Mouse (Mus musculus): ENCODE data around the gene Sult2a1. TPM values are rescaled to one million over a fixed set of nuclear protein-coding genes. Genes with fewer than 3 reads are reported as not detected.
"Not testable (repeated sequence)": the region's sequence is repeated elsewhere in the genome, so short reads cannot be mapped to it uniquely, and the experiment has no call there.

Sult2a1 gene
- polyA plus RNA-seq (2015; fragmentation: Nextera tagmentation; extraction: Ambion mirVana) = not detected in 2 replicates

DNA sequence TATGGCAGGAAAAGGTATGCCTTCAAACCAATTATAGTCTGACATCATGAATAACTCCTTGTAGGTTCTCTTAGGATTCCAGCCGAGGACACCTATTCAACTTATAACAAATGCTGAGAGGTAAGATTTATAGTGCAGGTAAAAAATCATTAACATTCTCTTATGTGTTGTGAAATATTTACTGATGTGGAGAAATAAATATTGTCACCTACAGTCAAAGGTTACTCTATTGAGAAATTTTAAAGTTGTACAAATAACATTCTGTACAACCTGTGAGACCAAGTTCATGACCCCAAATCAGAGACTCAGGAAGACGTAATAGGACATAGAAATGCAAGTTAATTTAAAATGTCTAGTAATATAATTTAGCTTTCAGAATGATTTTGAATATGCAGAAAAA, at the start of gene Sult2a1:
Gene Sult2a1, minus strand, starts transcription at position 101 of the 400 bp plus-strand sequence.
- H3K4me3 ChIP-seq (ENCODE audit: low read length); ATAC-seq; H3K9me3 ChIP-seq (ENCODE audit: control insufficient read depth, low read length); H3K27me3 ChIP-seq (replicated peaks; ENCODE audit: control insufficient read depth, insufficient read depth, low read length); H3K27ac ChIP-seq (ENCODE audit: low read depth, low read length); H3K9ac ChIP-seq (ENCODE audit: low read depth, low read length); H3K4me1 ChIP-seq (ENCODE audit: control insufficient read depth, insufficient read depth, low read depth, low read length); H3K36me3 ChIP-seq (ENCODE audit: control insufficient read depth, insufficient read depth, low read length); H3K4me2 ChIP-seq (ENCODE audit: low read length): not testable (repeated sequence)
- 92% methylated on average over 1 of the region's 2 CpGs for WGBS

DNA sequence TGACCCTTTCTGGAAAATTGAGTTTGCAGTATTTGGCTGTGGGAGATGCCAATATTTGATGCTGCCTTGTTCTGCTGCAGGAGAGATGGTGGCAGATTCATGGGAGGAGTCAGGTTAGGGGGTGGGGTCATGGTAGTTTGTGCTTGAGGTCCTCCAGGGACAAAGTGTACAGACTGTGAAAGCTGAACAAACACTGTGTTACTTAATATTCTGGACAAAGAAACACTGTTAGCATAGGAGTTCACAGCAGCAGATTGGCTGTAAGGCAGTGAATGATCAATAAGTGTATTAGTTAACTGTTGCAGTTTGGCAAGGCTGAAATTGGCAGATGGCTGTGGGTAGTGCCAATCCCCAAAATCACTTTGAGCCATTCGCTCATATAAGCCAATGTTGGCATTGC, 23.3 kb downstream of the Sult2a1 start:
- Histone ChIP-seq H3K9me3 (ENCODE audit: control insufficient read depth, low read length) (peaks cover 12% of the 10 kb centered on the region; the same call in 1 of the 2 replicates), H3K4me2 (ENCODE audit: low read length) (no peak overlapping the region), H3K27ac (ENCODE audit: low read depth, low read length) (no peak overlapping the region), H3K27me3 (replicated peaks; ENCODE audit: control insufficient read depth, insufficient read depth, low read length) (no peaks in the 10 kb centered on the region), H3K36me3 (ENCODE audit: control insufficient read depth, insufficient read depth, low read length) (no peaks in the 10 kb centered on the region), H3K4me1 (ENCODE audit: control insufficient read depth, insufficient read depth, low read depth, low read length) (no peaks in the 10 kb centered on the region), H3K9ac (ENCODE audit: low read depth, low read length) (no peak overlapping the region), H3K4me3 (ENCODE audit: low read length) (no peak overlapping the region)
- no peak for ATAC-seq
- 94% methylated on average over 1 of the region's 1 CpGs for WGBS

Other genes with a start within 250 kb of the Sult2a1 start
- gene Sult2a5, start 213.4 kb downstream of the Sult2a1 start, polyA plus RNA-seq (2015; fragmentation: Nextera tagmentation; extraction: Ambion mirVana) = not detected in 2 replicates
- gene Sult2a2, start 103.9 kb downstream of the Sult2a1 start, polyA plus RNA-seq (2015; fragmentation: Nextera tagmentation; extraction: Ambion mirVana) = not detected in 2 replicates
- gene Sult2a4, start 152.2 kb upstream of the Sult2a1 start, polyA plus RNA-seq (2015; fragmentation: Nextera tagmentation; extraction: Ambion mirVana) = not detected in 2 replicates